ENCODE assay signal across 8 mouse cellular contexts in the genomic region with DNA sequence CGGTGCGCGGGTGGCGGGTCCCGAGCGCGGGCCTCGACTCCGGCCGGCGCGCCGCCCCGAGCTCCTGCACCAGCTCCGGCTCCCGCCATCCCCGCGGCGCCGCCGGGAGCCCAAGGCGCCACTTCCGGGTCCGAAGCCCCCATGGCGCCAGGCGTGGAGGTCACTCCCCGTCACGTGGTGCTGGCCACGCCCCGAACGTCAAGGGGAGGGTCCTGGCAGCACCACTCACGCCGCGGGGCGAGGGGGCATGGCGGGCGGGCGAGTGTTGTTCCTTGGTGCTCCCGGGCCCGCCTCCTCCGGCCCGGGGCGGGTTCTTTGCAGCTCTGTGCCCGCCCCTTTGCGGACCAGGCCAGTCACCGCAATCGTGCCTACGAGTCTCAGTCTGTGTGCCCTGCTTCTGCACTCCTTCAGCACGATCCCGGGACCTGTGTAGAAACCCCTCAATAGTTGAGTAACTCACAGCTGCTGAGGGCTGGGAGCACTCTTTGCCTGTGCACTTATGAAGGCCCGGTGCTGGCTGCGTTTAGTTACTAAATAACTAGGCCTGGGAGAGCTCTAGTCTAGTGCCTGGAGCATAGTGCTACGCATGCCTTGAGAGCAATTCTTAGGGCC. TPM values are rescaled to one million over a fixed set of nuclear protein-coding genes. Genes with fewer than 3 reads are reported as not detected.
DNase-seq lines count a peak whose midpoint lies in the region; ATAC-seq lines count a peak whose summit lies in the region.

A gene (minus strand): TSS at position 290 of the 612 bp plus-strand sequence.

- peak within 1 kb of the TSS; percentile 93 for H3K9ac ChIP-seq in hindbrain, embryonic 13.5 days

- ATAC-seq in hindbrain, embryonic 13.5 days (ENCODE audit: low FRiP score): peak; percentile 94

- WGBS in hindbrain, embryonic 13.5 days: under 1% methylated on average over 39 of the region's 53 CpGs

- H3K36me3 ChIP-seq in hindbrain, embryonic 13.5 days: peaks cover 15% of the 10 kb centered on the region

- H3K4me3 ChIP-seq in hindbrain, embryonic 13.5 days: peak within 1 kb of the TSS; percentile 87

- H3K9me3 ChIP-seq in hindbrain, embryonic 13.5 days: no peaks in the 10 kb centered on the region

- peak within 1 kb of the TSS; percentile 71 for H3K4me2 ChIP-seq in hindbrain, embryonic 13.5 days

- peak within 1 kb of the TSS; percentile 95 for H3K27ac ChIP-seq in hindbrain, embryonic 13.5 days

- DNase-seq in NIH3T3 (ENCODE audit: low read depth): peak; percentile 100
- DNase-seq in cerebellum, postnatal 10 days: peak; percentile 99 to 100
- DNase-seq in frontal cortex, postnatal 14 days (ENCODE audit: low spot score in 2 of 2): peak; percentile 91 to 96
- DNase-seq in layer of hippocampus, postnatal 25 days (ENCODE audit: extremely low spot score in 1 of 2, low spot score in 1 of 2): peak; percentile 91 to 95
- peak; percentile 99 for DNase-seq in lung, postnatal 25 days (ENCODE audit: low spot score)
- DNase-seq in retina, embryonic 14.5 days (ENCODE audit: low spot score): peak; percentile 99
- peak; percentile 100 for DNase-seq in thymus, postnatal 4 days

- H3K4me1 ChIP-seq in hindbrain, embryonic 13.5 days (replicated peaks): peaks cover 35% of the 10 kb centered on the region

- no peaks in the 10 kb centered on the region for H3K27me3 ChIP-seq in hindbrain, embryonic 13.5 days

RNA-seq across cellular contexts. Expression of the gene that starts here (rescaled TPM):
- polyA plus RNA-seq in hindbrain, embryonic 13.5 days (2015; fragmentation: Nextera tagmentation; extraction: Ambion mirVana): 423 TPM in 2 replicates
- 100 to 1,000 TPM; 556 to 630 TPM for total RNA-seq in layer of hippocampus, postnatal 25 days (2021)

Comparison
In these comparisons a context has a peak if more than half of its experiments do, and no peak if none do; other contexts are left out.
1. Peak in every context shown above with its lines: DNase-seq, ATAC-seq, H3K4me3 ChIP-seq and H3K27ac ChIP-seq.